9 mouse cellular contexts compared by ENCODE assay signal in the genomic region with DNA sequence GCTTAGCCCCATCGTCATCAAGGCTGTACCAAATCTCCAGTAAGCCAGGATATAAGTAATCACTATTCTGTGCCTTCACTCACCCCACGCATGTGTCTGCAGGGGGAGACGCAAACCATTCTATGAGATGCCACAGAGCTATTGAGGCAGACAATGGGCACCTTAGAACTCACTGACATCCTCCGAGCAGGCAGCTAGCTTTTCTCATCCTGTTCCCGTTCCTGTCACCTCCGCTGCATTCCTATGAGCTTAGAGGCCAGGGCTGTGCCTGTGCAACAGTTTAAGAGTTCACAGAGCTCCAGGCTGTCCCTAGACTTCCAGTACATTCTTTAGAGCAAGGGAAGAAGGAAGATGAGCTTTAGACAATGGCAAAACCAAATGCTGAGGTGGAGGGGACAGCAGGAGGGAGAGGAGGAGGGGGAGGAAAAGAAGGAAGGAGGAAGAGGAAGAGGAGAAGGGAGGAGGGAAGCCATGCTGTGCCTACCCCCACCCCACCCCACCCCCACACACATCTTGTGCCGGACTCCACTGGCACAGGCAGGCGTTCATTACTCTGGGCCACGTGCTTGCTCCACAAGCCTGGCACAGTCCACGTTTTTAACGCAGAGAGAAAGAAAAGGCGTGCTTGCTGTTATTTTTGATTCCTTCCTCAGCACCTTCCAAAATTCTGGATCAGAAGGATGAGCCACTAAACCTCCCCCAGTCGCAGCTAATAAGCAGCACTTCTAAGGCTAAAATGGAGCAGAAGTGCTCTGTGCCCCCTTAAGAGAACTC. TPM values are rescaled to one million over a fixed set of nuclear protein-coding genes. Genes with fewer than 3 reads are reported as not detected.
DNase-seq lines count a peak whose midpoint lies in the region; ATAC-seq and TF ChIP-seq lines count a peak whose summit lies in the region.
"Had no signal": no experiment of that assay in that cellular context is flagged by ENCODE, and none has a peak within 500 bp of the region (broad histone marks: within the 10 kb centered on the region; RNA-seq: fewer than 3 reads in every experiment).

No protein-coding gene starts in this region.

- ATAC-seq in hindbrain, embryonic 13.5 days (ENCODE audit: low FRiP score), result no peak
- no peak for ATAC-seq in hindbrain, embryonic 11.5 days (ENCODE audit: low FRiP score)
- ATAC-seq in midbrain, embryonic 12.5 days (ENCODE audit: low FRiP score, low read depth), result no peak
- no peak for ATAC-seq in midbrain, postnatal 0 days (ENCODE audit: low FRiP score)
- ATAC-seq in forebrain, postnatal 0 days, result peak; percentile 45
- no peak for ATAC-seq in stomach, embryonic 14.5 days (ENCODE audit: insufficient number of reproducible peaks, insufficient read depth, low FRiP score, low read depth)
- ATAC-seq in erythroid progenitor cell, adult 5-6 weeks (replicated peaks; ENCODE audit: low FRiP score, poor library complexity, severe bottlenecking), result no peak

- H3K4me2 ChIP-seq in hindbrain, embryonic 13.5 days, result no peak overlapping the region
- H3K4me2 ChIP-seq in hindbrain, embryonic 11.5 days (replicated peaks; ENCODE audit: low read depth, low read length), result no peak overlapping the region
- no peak overlapping the region for H3K4me2 ChIP-seq in midbrain, embryonic 12.5 days (replicated peaks)
- no peak overlapping the region for H3K4me2 ChIP-seq in midbrain, postnatal 0 days (ENCODE audit: low read depth, low read length, poor library complexity, severe bottlenecking)
- no peak overlapping the region for H3K4me2 ChIP-seq in forebrain, postnatal 0 days (ENCODE audit: low read depth)
- no peak overlapping the region for H3K4me2 ChIP-seq in stomach, embryonic 14.5 days (replicated peaks; ENCODE audit: low read depth, low read length)
- H3K4me2 ChIP-seq: limb, embryonic 13.5 days had no signal

- no peak overlapping the region for H3K27ac ChIP-seq in hindbrain, embryonic 13.5 days
- H3K27ac ChIP-seq in hindbrain, embryonic 11.5 days (ENCODE audit: low read depth, low read length), result no peak overlapping the region
- H3K27ac ChIP-seq in midbrain, embryonic 12.5 days (replicated peaks), result peak overlapping the region; percentile 35; the same call in 1 of the 2 replicates
- no peak overlapping the region for H3K27ac ChIP-seq in midbrain, postnatal 0 days (ENCODE audit: low read depth, low read length)
- H3K27ac ChIP-seq in forebrain, postnatal 0 days (ENCODE audit: low read depth, low read length), result no peak overlapping the region
- H3K27ac ChIP-seq in stomach, embryonic 14.5 days (ENCODE audit: low read length), result peak overlapping the region; percentile 0; the same call in 1 of the 2 replicates
- H3K27ac ChIP-seq: limb, embryonic 13.5 days had no signal

- H3K36me3 ChIP-seq in hindbrain, embryonic 13.5 days, result no peaks in the 10 kb centered on the region; the same call in 1 of the 2 replicates
- H3K36me3 ChIP-seq in hindbrain, embryonic 11.5 days (ENCODE audit: control insufficient read depth, insufficient read depth, low read length), result no peaks in the 10 kb centered on the region
- H3K36me3 ChIP-seq in midbrain, embryonic 12.5 days, result 0 out of 2 replicates have a peak, but pooled peaks cover 9% of the 10 kb centered on the region
- no peaks in the 10 kb centered on the region for H3K36me3 ChIP-seq in midbrain, postnatal 0 days (ENCODE audit: insufficient read depth, low read length)
- no peaks in the 10 kb centered on the region for H3K36me3 ChIP-seq in forebrain, postnatal 0 days (ENCODE audit: insufficient read depth)
- no peaks in the 10 kb centered on the region; the same call in 1 of the 2 replicates for H3K36me3 ChIP-seq in stomach, embryonic 14.5 days (ENCODE audit: control insufficient read depth, insufficient read depth, low read length)

- TF ChIP-seq CTCF in midbrain, postnatal 0 days (IDR thresholded peaks at IDR 0.05), result no peak
- TF ChIP-seq CTCF in forebrain, postnatal 0 days (IDR thresholded peaks at IDR 0.05; ENCODE audit: low read depth), result no peak

- H3K9me3 ChIP-seq in hindbrain, embryonic 13.5 days, result no peaks in the 10 kb centered on the region
- no peaks in the 10 kb centered on the region for H3K9me3 ChIP-seq in hindbrain, embryonic 11.5 days (ENCODE audit: control insufficient read depth, low read length)
- no peaks in the 10 kb centered on the region for H3K9me3 ChIP-seq in midbrain, embryonic 12.5 days
- H3K9me3 ChIP-seq in midbrain, postnatal 0 days (ENCODE audit: low read length), result no peaks in the 10 kb centered on the region
- no peaks in the 10 kb centered on the region for H3K9me3 ChIP-seq in forebrain, postnatal 0 days (ENCODE audit: low read length)
- no peaks in the 10 kb centered on the region for H3K9me3 ChIP-seq in stomach, embryonic 14.5 days (ENCODE audit: control insufficient read depth, low read depth, low read length)
- H3K9me3 ChIP-seq: limb, embryonic 13.5 days had no signal

- no peak for DNase-seq in hindbrain, embryonic 11.5 days (ENCODE audit: low spot score)
- no peak for DNase-seq in midbrain, postnatal 0 days (ENCODE audit: low spot score)
- peak; percentile 21 for DNase-seq in forebrain, postnatal 0 days

- 41% methylated on average over 13 of the region's 13 CpGs for WGBS in hindbrain, embryonic 13.5 days
- WGBS in hindbrain, embryonic 11.5 days, result 56% methylated on average over 13 of the region's 13 CpGs
- 47% methylated on average over 13 of the region's 13 CpGs for WGBS in midbrain, embryonic 12.5 days
- 45% methylated on average over 13 of the region's 13 CpGs for WGBS in midbrain, postnatal 0 days
- 32% methylated on average over 13 of the region's 13 CpGs for WGBS in forebrain, postnatal 0 days
- 58% methylated on average over 13 of the region's 13 CpGs for WGBS in stomach, embryonic 14.5 days

- H3K4me3 ChIP-seq in hindbrain, embryonic 13.5 days, result no peak overlapping the region
- no peak overlapping the region for H3K4me3 ChIP-seq in hindbrain, embryonic 11.5 days (ENCODE audit: low read depth, low read length)
- H3K4me3 ChIP-seq in midbrain, embryonic 12.5 days, result no peak overlapping the region
- H3K4me3 ChIP-seq in midbrain, postnatal 0 days (ENCODE audit: low read depth, low read length), result no peak overlapping the region
- no peak overlapping the region for H3K4me3 ChIP-seq in forebrain, postnatal 0 days (ENCODE audit: low read depth, low read length)
- no peak overlapping the region for H3K4me3 ChIP-seq in stomach, embryonic 14.5 days (ENCODE audit: low read depth, low read length)
- H3K4me3 ChIP-seq: limb, embryonic 13.5 days had no signal

- H3K4me1 ChIP-seq in hindbrain, embryonic 13.5 days (replicated peaks), result peaks cover 72% of the 10 kb centered on the region
- peaks cover 10% of the 10 kb centered on the region for H3K4me1 ChIP-seq in hindbrain, embryonic 11.5 days (replicated peaks; ENCODE audit: control insufficient read depth, insufficient read depth, low read length)
- peaks cover 43% of the 10 kb centered on the region for H3K4me1 ChIP-seq in midbrain, embryonic 12.5 days
- 0 out of 2 replicates have a peak, but pooled peaks cover 5% of the 10 kb centered on the region for H3K4me1 ChIP-seq in midbrain, postnatal 0 days (ENCODE audit: insufficient read depth, low read length)
- peaks cover 5% of the 10 kb centered on the region; the same call in 1 of the 2 replicates for H3K4me1 ChIP-seq in forebrain, postnatal 0 days (ENCODE audit: insufficient read depth)
- H3K4me1 ChIP-seq in stomach, embryonic 14.5 days (ENCODE audit: control insufficient read depth, insufficient read depth, low read length), result peaks cover 73% of the 10 kb centered on the region

- H3K9ac ChIP-seq in hindbrain, embryonic 13.5 days, result peak overlapping the region; percentile 19; the same call in 1 of the 2 replicates
- H3K9ac ChIP-seq in hindbrain, embryonic 11.5 days (ENCODE audit: low read depth, low read length), result no peak overlapping the region
- no peak overlapping the region for H3K9ac ChIP-seq in midbrain, embryonic 12.5 days (replicated peaks)
- no peak overlapping the region for H3K9ac ChIP-seq in midbrain, postnatal 0 days (replicated peaks; ENCODE audit: low read length, poor library complexity, severe bottlenecking)
- H3K9ac ChIP-seq in forebrain, postnatal 0 days, result no peak overlapping the region
- H3K9ac ChIP-seq in stomach, embryonic 14.5 days (replicated peaks; ENCODE audit: low read depth, low read length), result no peak overlapping the region
- H3K9ac ChIP-seq: limb, embryonic 13.5 days had no signal

- no peaks in the 10 kb centered on the region for H3K27me3 ChIP-seq in hindbrain, embryonic 13.5 days
- no peaks in the 10 kb centered on the region for H3K27me3 ChIP-seq in hindbrain, embryonic 11.5 days (ENCODE audit: control insufficient read depth, insufficient read depth, low read length)
- 0 out of 2 replicates have a peak, but pooled peaks cover 5% of the 10 kb centered on the region for H3K27me3 ChIP-seq in midbrain, embryonic 12.5 days
- no peaks in the 10 kb centered on the region for H3K27me3 ChIP-seq in midbrain, postnatal 0 days (ENCODE audit: insufficient read depth, low read length)
- no peaks in the 10 kb centered on the region for H3K27me3 ChIP-seq in forebrain, postnatal 0 days (ENCODE audit: insufficient read depth, low read length)
- H3K27me3 ChIP-seq in stomach, embryonic 14.5 days (ENCODE audit: control insufficient read depth, insufficient read depth, low read length), result no peaks in the 10 kb centered on the region
- H3K27me3 ChIP-seq: limb, embryonic 13.5 days; Patski had no signal

RNA-seq across cellular contexts. Expression of gene Smad3, which starts 14.7 kb away (rescaled TPM):
- polyA plus RNA-seq in hindbrain, embryonic 13.5 days (2015; fragmentation: Nextera tagmentation; extraction: Ambion mirVana), result 11.9 and 12.0 TPM in 2 replicates
- 13.9 and 16.0 TPM in 2 replicates for polyA plus RNA-seq in hindbrain, embryonic 11.5 days (2014; fragmentation: Nextera tagmentation; extraction: Ambion mirVana)
- 28.4 and 31.2 TPM in 2 replicates for polyA plus RNA-seq in midbrain, embryonic 12.5 days (2016; fragmentation: Nextera tagmentation; extraction: Ambion mirVana)
- total RNA-seq in midbrain, postnatal 0 days (2014; rRNA removed), result 13.2 and 20.6 TPM in 2 replicates
- 4.0 TPM in 2 replicates for polyA plus RNA-seq in midbrain, postnatal 0 days (2015; fragmentation: Nextera tagmentation; extraction: Ambion mirVana)
- 16.0 and 17.6 TPM in 2 replicates for total RNA-seq in forebrain, postnatal 0 days (2014; rRNA removed)
- polyA plus RNA-seq in forebrain, postnatal 0 days (2015; fragmentation: Nextera tagmentation; extraction: Ambion mirVana), result 5.0 and 5.5 TPM in 2 replicates
- 16.5 and 17.3 TPM in 2 replicates for polyA plus RNA-seq in stomach, embryonic 14.5 days (2014; fragmentation: Nextera tagmentation; extraction: Ambion mirVana)
- 4.7 and 5.0 TPM in 2 replicates for total RNA-seq in erythroid progenitor cell, adult 5-6 weeks (2015; ENCODE audit: low replicate concordance)
- 2.6 and 13.2 TPM in 2 replicates for total RNA-seq in erythroid progenitor cell, adult 5-6 weeks (2017; ENCODE audit: low replicate concordance)

Comparison
In these comparisons a context has a peak if more than half of its experiments do, and no peak if none do; other contexts are left out.
1. H3K27ac ChIP-seq: peak in midbrain, embryonic 12.5 days (single experiment) and stomach, embryonic 14.5 days (single experiment); none in hindbrain, embryonic 13.5 days (single experiment), hindbrain, embryonic 11.5 days (single experiment), midbrain, postnatal 0 days (single experiment) and forebrain, postnatal 0 days (single experiment).